Mouse (Mus musculus): ENCODE measurements around the gene Kbtbd6.

- TF ChIP-seq CTCF (IDR thresholded peaks at IDR 0.05; ENCODE audit: borderline replicate concordance, control insufficient read depth, extremely low read depth, insufficient read depth, low read length, poor library complexity), result no peak
- no peak for TF ChIP-seq POLR2A (IDR thresholded peaks at IDR 0.05; ENCODE audit: control insufficient read depth, extremely low read depth, insufficient read depth, low read length, poor library complexity)
Measured at GRCm38 (mm10) chr14:79445055-79445620, 6.5 kb upstream of the Kbtbd6 start.

All from thymus, adult 2 months (tissue).